Mouse (Mus musculus) cerebellum, adult 11 months (tissue): ENCODE measurements around the gene Mgat3.

Experiments used
- DNase-seq: peaks from one replicate; pipeline ENCODE4 v3.0.0; 2022

Gene Mgat3

DNA sequence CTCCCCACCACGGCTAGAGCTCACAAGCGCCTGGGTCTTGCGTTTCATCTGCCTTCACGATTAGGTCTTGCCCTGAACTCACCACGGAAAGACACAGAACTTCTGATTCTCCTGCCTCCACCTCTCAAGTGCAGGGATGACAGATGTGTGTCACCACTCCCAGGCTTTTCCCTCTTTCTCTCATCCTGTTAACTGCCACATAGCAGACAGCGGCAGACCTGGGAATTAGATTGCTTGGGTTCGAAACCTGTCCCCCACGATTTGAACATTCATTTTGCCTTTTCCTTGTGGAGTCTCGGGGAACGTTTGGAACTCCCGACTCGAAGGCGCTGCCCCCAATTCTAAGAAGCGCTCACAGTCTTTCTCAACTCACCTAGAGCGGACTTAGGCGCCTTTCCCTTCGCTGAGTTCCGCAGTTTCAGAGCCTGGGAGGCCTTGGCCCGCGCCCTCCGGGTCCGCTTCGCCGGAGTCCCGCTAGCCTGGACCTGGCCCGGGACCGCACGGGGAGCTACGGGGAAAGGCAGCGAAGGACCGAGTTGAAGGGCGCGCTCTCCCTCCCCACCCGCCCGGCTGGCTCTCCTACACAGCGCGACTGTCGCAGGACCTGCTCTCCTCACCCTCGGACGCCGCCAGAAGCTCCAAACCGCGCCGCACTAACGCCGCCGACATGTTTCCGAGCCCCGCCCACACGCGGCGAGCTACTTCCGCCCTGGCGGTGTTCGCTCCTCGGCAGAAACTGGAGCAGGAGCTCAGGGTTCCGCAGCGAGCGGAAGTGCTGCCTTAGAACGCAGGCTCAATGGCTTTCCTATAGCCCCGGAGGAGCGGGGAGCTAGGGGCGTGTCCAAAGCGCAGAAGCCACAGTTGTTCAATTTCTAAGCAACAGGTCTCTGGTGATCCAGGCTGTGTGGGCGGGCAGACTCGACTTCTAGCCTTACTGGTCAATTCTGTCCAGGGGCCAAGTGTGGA lies 90.4 kb downstream of the Mgat3 start, which contains the start of gene Rps19bp1:
TSS of gene Rps19bp1 (minus strand) at position 706 of the 966 bp plus-strand sequence.
- peak; percentile 82 for DNase-seq
